In genomic region chr14:12624256-12625130, GRCm38 (mm10) we compare ENCODE assay signal across 8 mouse cellular contexts.
A peak's percentile ranks its signal among the peaks of the same experiment; 100 is the strongest.
DNase-seq lines count a peak whose midpoint lies in the region; ATAC-seq lines count a peak whose summit lies in the region.

No protein-coding gene starts in this region.

- no peak for ATAC-seq in forebrain, embryonic 11.5 days (replicated peaks; ENCODE audit: low FRiP score)
- no peak for ATAC-seq in megakaryocyte, adult 5-6 weeks (ENCODE audit: poor library complexity, severe bottlenecking)

- WGBS in forebrain, embryonic 11.5 days: 75% methylated on average over 11 of the region's 11 CpGs
- WGBS in forebrain, embryonic 10.5 days: 84% methylated on average over 11 of the region's 11 CpGs
- 85% methylated on average over 11 of the region's 11 CpGs for WGBS in limb, embryonic 10.5 days

- H3K27me3 ChIP-seq in forebrain, embryonic 11.5 days (ENCODE audit: control insufficient read depth, insufficient read depth, low read length): no peaks in the 10 kb centered on the region
- no peaks in the 10 kb centered on the region for H3K27me3 ChIP-seq in forebrain, embryonic 10.5 days (ENCODE audit: poor library complexity, severe bottlenecking)
- H3K27me3 ChIP-seq in limb, embryonic 10.5 days (ENCODE audit: low read depth, poor library complexity, severe bottlenecking): no peaks in the 10 kb centered on the region

- no peak overlapping the region for H3K9ac ChIP-seq in forebrain, embryonic 11.5 days (ENCODE audit: low read length)

- H3K4me3 ChIP-seq in forebrain, embryonic 11.5 days (ENCODE audit: low read depth, low read length): no peak overlapping the region
- no peak overlapping the region for H3K4me3 ChIP-seq in forebrain, embryonic 10.5 days
- no peak overlapping the region for H3K4me3 ChIP-seq in limb, embryonic 10.5 days

- no peaks in the 10 kb centered on the region for H3K9me3 ChIP-seq in forebrain, embryonic 11.5 days (ENCODE audit: control insufficient read depth, low read length)
- no peaks in the 10 kb centered on the region for H3K9me3 ChIP-seq in forebrain, embryonic 10.5 days
- no peaks in the 10 kb centered on the region for H3K9me3 ChIP-seq in limb, embryonic 10.5 days (replicated peaks)

- peak; percentile 51 for DNase-seq in forebrain, embryonic 11.5 days (ENCODE audit: low spot score)
- no peak for DNase-seq in forebrain, embryonic 10.5 days (ENCODE audit: extremely low spot score, low spot score)
- DNase-seq in 3T3-L1 (ENCODE audit: low read depth, low spot score): peak; percentile 2
- peak; percentile 14 for DNase-seq in cerebellum, adult 11-12 months
- DNase-seq in frontal cortex, adult 2 months (ENCODE audit: extremely low spot score in 1 of 2, low spot score in 1 of 2): peak; percentile 11 to 71
- DNase-seq in limb, embryonic 10.5 days (ENCODE audit: low spot score): peak; percentile 29
- DNase-seq in gastrocnemius, postnatal 25 days: no peak

- no peaks in the 10 kb centered on the region for H3K36me3 ChIP-seq in forebrain, embryonic 11.5 days (ENCODE audit: control insufficient read depth, insufficient read depth, low read length)
- H3K36me3 ChIP-seq in forebrain, embryonic 10.5 days (replicated peaks): no peaks in the 10 kb centered on the region
- H3K36me3 ChIP-seq in limb, embryonic 10.5 days: no peaks in the 10 kb centered on the region

- H3K4me1 ChIP-seq in forebrain, embryonic 11.5 days (replicated peaks; ENCODE audit: control insufficient read depth, insufficient read depth, low read length): no peaks in the 10 kb centered on the region
- H3K4me1 ChIP-seq in forebrain, embryonic 10.5 days: no peaks in the 10 kb centered on the region
- H3K4me1 ChIP-seq in limb, embryonic 10.5 days: no peaks in the 10 kb centered on the region

- no peak overlapping the region for H3K4me2 ChIP-seq in forebrain, embryonic 11.5 days (ENCODE audit: low read depth, low read length, severe bottlenecking)

- H3K27ac ChIP-seq in forebrain, embryonic 11.5 days (ENCODE audit: low read depth, low read length): no peak overlapping the region
- H3K27ac ChIP-seq in forebrain, embryonic 10.5 days: no peak overlapping the region
- no peak overlapping the region for H3K27ac ChIP-seq in limb, embryonic 10.5 days

Comparison
In these comparisons a context has a peak if more than half of its experiments do, and no peak if none do; other contexts are left out.
1. DNase-seq: peak in forebrain, embryonic 11.5 days (single experiment), 3T3-L1 (single experiment), cerebellum, adult 11-12 months (single experiment), frontal cortex, adult 2 months (2 of 2) and limb, embryonic 10.5 days (single experiment); none in forebrain, embryonic 10.5 days (single experiment) and gastrocnemius, postnatal 25 days (single experiment).